8 mouse cellular contexts compared by ENCODE assay signal in the genomic region with DNA sequence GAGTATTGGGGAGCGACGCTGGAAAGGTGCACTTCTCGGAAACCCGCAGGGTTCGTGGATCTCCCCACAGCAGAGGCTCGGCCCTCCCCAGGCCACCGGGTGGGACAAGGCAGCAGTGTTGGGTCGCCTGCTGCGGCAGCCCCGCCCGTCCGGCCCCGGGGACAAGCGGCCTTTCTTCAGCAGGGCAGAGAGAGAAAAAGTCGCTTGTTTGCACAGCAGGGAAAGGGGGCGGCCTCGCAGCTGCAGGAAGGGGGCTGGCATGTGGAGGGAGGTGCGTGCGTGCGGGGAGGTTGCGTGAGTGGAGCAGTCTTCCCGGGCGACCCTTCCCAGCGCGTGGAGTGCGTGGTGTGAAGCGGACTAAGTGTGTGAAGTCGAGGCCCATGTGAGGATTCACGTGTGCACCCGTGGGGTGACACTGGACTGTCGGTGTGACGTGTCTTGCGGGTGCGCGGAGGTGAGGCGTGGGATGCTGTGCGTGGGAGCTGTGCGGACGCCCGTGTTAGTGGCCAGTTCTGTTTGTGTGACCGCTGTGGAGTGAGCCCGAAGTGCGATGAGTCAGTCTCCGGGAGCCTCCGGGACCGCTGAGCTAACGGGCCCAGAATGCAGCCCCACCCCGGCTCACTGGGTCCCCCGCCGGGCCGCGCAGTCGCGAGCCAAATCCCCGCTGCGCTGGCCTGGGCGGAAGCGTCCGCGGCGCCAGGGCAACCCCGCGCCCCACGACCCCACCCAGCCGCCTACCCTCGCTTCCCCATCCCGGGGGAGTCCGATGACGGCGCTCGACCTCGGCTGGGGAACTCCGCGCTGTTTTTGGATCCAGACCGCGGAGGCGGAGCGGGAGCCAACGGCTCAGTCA. TPM values are rescaled to one million over a fixed set of nuclear protein-coding genes. Genes with fewer than 3 reads are reported as not detected.
A peak's percentile ranks its signal among the peaks of the same experiment; 100 is the strongest.
DNase-seq lines count a peak whose midpoint lies in the region; ATAC-seq lines count a peak whose summit lies in the region.

No protein-coding gene starts in this region.

- DNase-seq in adrenal gland, adult (ENCODE audit: inconsistent age in 2 of 2, low spot score in 1 of 2): peak; percentile 85 to 91
- no peak for DNase-seq in adrenal gland, postnatal 4 days (ENCODE audit: low spot score in 2 of 2)
- no peak for DNase-seq in embryonic facial prominence, embryonic 14.5 days (ENCODE audit: low spot score)
- peak; percentile 81 for DNase-seq in lung, postnatal 10 days
- DNase-seq in right cerebral cortex, adult 2 months (ENCODE audit: low spot score in 2 of 2): peak; percentile 50 to 52

- 0 out of 2 replicates have a peak, but pooled peaks cover 2% of the 10 kb centered on the region for H3K27me3 ChIP-seq in embryonic facial prominence, embryonic 14.5 days (replicated peaks; ENCODE audit: control insufficient read depth, insufficient read depth, low read length)
- H3K27me3 ChIP-seq in heart, embryonic 14.5 days (ENCODE audit: control insufficient read depth, insufficient read depth, low read length): no peaks in the 10 kb centered on the region
- H3K27me3 ChIP-seq in kidney, embryonic 16.5 days (ENCODE audit: insufficient read depth, low read length): no peaks in the 10 kb centered on the region

- H3K9ac ChIP-seq in embryonic facial prominence, embryonic 14.5 days (ENCODE audit: low read depth, low read length): peak overlapping the region; percentile 74
- H3K9ac ChIP-seq in heart, embryonic 14.5 days (ENCODE audit: low read length): peak overlapping the region; percentile 71
- peak overlapping the region; percentile 80 for H3K9ac ChIP-seq in kidney, embryonic 16.5 days (replicated peaks; ENCODE audit: low read length)

- no peaks in the 10 kb centered on the region for H3K9me3 ChIP-seq in embryonic facial prominence, embryonic 14.5 days (ENCODE audit: control insufficient read depth, low read length)
- H3K9me3 ChIP-seq in heart, embryonic 14.5 days (ENCODE audit: control insufficient read depth, low read length): no peaks in the 10 kb centered on the region
- H3K9me3 ChIP-seq in kidney, embryonic 16.5 days (ENCODE audit: low read length): no peaks in the 10 kb centered on the region

- H3K27ac ChIP-seq in embryonic facial prominence, embryonic 14.5 days (replicated peaks; ENCODE audit: low read depth, low read length): peak overlapping the region; percentile 81
- peak overlapping the region; percentile 74 to 77 for H3K27ac ChIP-seq in heart, embryonic 14.5 days (replicated peaks in 1 of 2; ENCODE audit: control insufficient read depth in 1 of 2, insufficient read depth in 1 of 2, low read depth in 2 of 2, low read length in 2 of 2)
- peak overlapping the region; percentile 95 for H3K27ac ChIP-seq in kidney, embryonic 16.5 days (ENCODE audit: low read length)

- WGBS in embryonic facial prominence, embryonic 14.5 days: 2% methylated on average over 54 of the region's 79 CpGs
- WGBS in heart, embryonic 14.5 days: 2% methylated on average over 76 of the region's 79 CpGs
- under 1% methylated on average over 76 of the region's 79 CpGs for WGBS in kidney, embryonic 16.5 days

- H3K36me3 ChIP-seq in embryonic facial prominence, embryonic 14.5 days (ENCODE audit: control insufficient read depth, insufficient read depth, low read length): no peaks in the 10 kb centered on the region
- no peaks in the 10 kb centered on the region for H3K36me3 ChIP-seq in heart, embryonic 14.5 days (ENCODE audit: control insufficient read depth, insufficient read depth, low read length)
- H3K36me3 ChIP-seq in kidney, embryonic 16.5 days (ENCODE audit: insufficient read depth, low read length): no peaks in the 10 kb centered on the region

- H3K4me2 ChIP-seq in embryonic facial prominence, embryonic 14.5 days (ENCODE audit: low read depth, low read length): peak overlapping the region; percentile 96
- peak overlapping the region; percentile 98 for H3K4me2 ChIP-seq in heart, embryonic 14.5 days (ENCODE audit: low read length)
- H3K4me2 ChIP-seq in kidney, embryonic 16.5 days (replicated peaks; ENCODE audit: low read depth, low read length): peak overlapping the region; percentile 99

- peak overlapping the region; percentile 63 for H3K4me3 ChIP-seq in embryonic facial prominence, embryonic 14.5 days (ENCODE audit: low read depth, low read length)
- H3K4me3 ChIP-seq in heart, embryonic 14.5 days (ENCODE audit: control insufficient read depth in 1 of 2, insufficient read depth in 1 of 2, low read depth in 1 of 2, low read length in 2 of 2): peak overlapping the region; percentile 68 to 82
- H3K4me3 ChIP-seq in kidney, embryonic 16.5 days (ENCODE audit: low read length): peak overlapping the region; percentile 75

- peak; percentile 36 for ATAC-seq in activated CD4-positive, CD25-positive, alpha-beta regulatory T cell, adult 4 months
- ATAC-seq in embryonic facial prominence, embryonic 14.5 days (ENCODE audit: low read depth): peak; percentile 38
- peak; percentile 40 for ATAC-seq in heart, embryonic 14.5 days (ENCODE audit: insufficient number of reproducible peaks, insufficient read depth, low FRiP score, low read depth)
- ATAC-seq in kidney, embryonic 16.5 days (ENCODE audit: low FRiP score, low TSS enrichment): peak; percentile 23

- peaks cover 25% of the 10 kb centered on the region for H3K4me1 ChIP-seq in embryonic facial prominence, embryonic 14.5 days (ENCODE audit: control insufficient read depth, insufficient read depth, low read length)
- peaks cover 16 to 26% of the 10 kb centered on the region in 2 experiments for H3K4me1 ChIP-seq in heart, embryonic 14.5 days (ENCODE audit: control insufficient read depth in 2 of 2, insufficient read depth in 2 of 2, low read length in 2 of 2)
- H3K4me1 ChIP-seq in kidney, embryonic 16.5 days (ENCODE audit: insufficient read depth, low read length): peaks cover 39% of the 10 kb centered on the region

RNA-seq across cellular contexts. Expression of a gene that starts 1.1 kb away (rescaled TPM):
- total RNA-seq in adrenal gland, postnatal 4 days (2021): 10 to 100 TPM; 58.5 to 76.1 TPM
- under 1 TPM in 1 of 2 experiments, not detected in 1; 0.30 TPM for polyA plus RNA-seq in activated CD4-positive, CD25-positive, alpha-beta regulatory T cell, adult 4 months (2017; shearing (Covaris generic))
- polyA plus RNA-seq in embryonic facial prominence, embryonic 14.5 days (2014; fragmentation: Nextera tagmentation; extraction: Ambion mirVana): 40.3 and 40.9 TPM in 2 replicates
- polyA plus RNA-seq in heart, embryonic 14.5 days (2014; fragmentation: Nextera tagmentation; extraction: Ambion mirVana): 23.2 and 25.4 TPM in 2 replicates
- polyA plus RNA-seq in kidney, embryonic 16.5 days (2015; fragmentation: Nextera tagmentation; extraction: Ambion mirVana): 37.0 and 37.6 TPM in 2 replicates

RNA-seq across cellular contexts. Expression of a gene that starts 33.7 kb away (rescaled TPM):
- 100 to 1,000 TPM; 157 to 158 TPM for total RNA-seq in adrenal gland, postnatal 4 days (2021)
- 10 to 100 TPM; 83.9 to 84.2 TPM for polyA plus RNA-seq in activated CD4-positive, CD25-positive, alpha-beta regulatory T cell, adult 4 months (2017; shearing (Covaris generic))
- polyA plus RNA-seq in embryonic facial prominence, embryonic 14.5 days (2014; fragmentation: Nextera tagmentation; extraction: Ambion mirVana): 220 and 226 TPM in 2 replicates
- 126 and 131 TPM in 2 replicates for polyA plus RNA-seq in heart, embryonic 14.5 days (2014; fragmentation: Nextera tagmentation; extraction: Ambion mirVana)
- 217 and 219 TPM in 2 replicates for polyA plus RNA-seq in kidney, embryonic 16.5 days (2015; fragmentation: Nextera tagmentation; extraction: Ambion mirVana)

RNA-seq across cellular contexts. Expression of a gene that starts 33.8 kb away (rescaled TPM):
- total RNA-seq in adrenal gland, postnatal 4 days (2021): 100 to 1,000 TPM; 122 to 127 TPM
- 10 to 100 TPM; 62.3 to 65.5 TPM for polyA plus RNA-seq in activated CD4-positive, CD25-positive, alpha-beta regulatory T cell, adult 4 months (2017; shearing (Covaris generic))
- polyA plus RNA-seq in embryonic facial prominence, embryonic 14.5 days (2014; fragmentation: Nextera tagmentation; extraction: Ambion mirVana): 101 and 121 TPM in 2 replicates
- 67.7 and 73.8 TPM in 2 replicates for polyA plus RNA-seq in heart, embryonic 14.5 days (2014; fragmentation: Nextera tagmentation; extraction: Ambion mirVana)
- polyA plus RNA-seq in kidney, embryonic 16.5 days (2015; fragmentation: Nextera tagmentation; extraction: Ambion mirVana): 100 and 111 TPM in 2 replicates

Comparison
In these comparisons a context has a peak if more than half of its experiments do, and no peak if none do; other contexts are left out.
1. DNase-seq: peak in adrenal gland, adult (2 of 2), lung, postnatal 10 days (single experiment) and right cerebral cortex, adult 2 months (2 of 2); none in adrenal gland, postnatal 4 days (0 of 2) and embryonic facial prominence, embryonic 14.5 days (single experiment).
2. RNA of a gene that starts 1.1 kb away (polyA plus RNA-seq): 40.3 to 40.9 TPM in embryonic facial prominence, embryonic 14.5 days, 37.0 to 37.6 TPM in kidney, embryonic 16.5 days and 23.2 to 25.4 TPM in heart, embryonic 14.5 days; 0.30 TPM in activated CD4-positive, CD25-positive, alpha-beta regulatory T cell, adult 4 months; every median in the first group is over 10 times any median in the second.
3. Peak in every context shown above with its lines, with median percentiles within 50 percentile points of each other: ATAC-seq, H3K27ac ChIP-seq, H3K4me2 ChIP-seq, H3K4me3 ChIP-seq and H3K9ac ChIP-seq.